Mouse (Mus musculus): ENCODE measurements around the gene Itgb6. TPM values are rescaled to one million over a fixed set of nuclear protein-coding genes. Genes with fewer than 3 reads are reported as not detected.

Itgb6 gene
- polyA plus RNA-seq, 1 experiment from 2014 or later = 0.05 TPM

DNA sequence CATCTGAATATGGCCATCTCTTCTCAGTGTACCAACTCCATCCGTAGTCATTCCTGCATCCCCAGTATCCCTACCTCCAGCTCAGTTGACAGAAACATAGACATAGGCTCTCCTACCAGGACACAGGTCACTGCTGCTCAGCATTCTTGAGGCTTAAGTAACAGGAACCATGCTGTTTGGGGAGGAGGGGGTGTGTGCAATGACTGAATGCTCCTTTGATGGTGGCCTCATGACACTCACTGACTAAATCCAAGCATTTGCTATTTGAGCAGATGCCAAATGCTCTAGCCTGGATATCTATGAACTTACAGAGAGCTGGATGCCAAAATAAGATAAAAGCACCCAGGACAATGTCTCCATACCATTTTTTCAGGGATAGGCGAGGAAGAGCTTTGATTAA, 2.2 kb upstream of the Itgb6 start:
- no peak for DNase-seq (ENCODE audit: low spot score)
- H3K4me3 ChIP-seq = no peak overlapping the region
- no peak overlapping the region for H3K27ac ChIP-seq
- no peaks in the 10 kb centered on the region for H3K27me3 ChIP-seq (ENCODE audit: low read depth, poor library complexity, severe bottlenecking)
- H3K9me3 ChIP-seq (replicated peaks) = no peaks in the 10 kb centered on the region
- H3K36me3 ChIP-seq = no peaks in the 10 kb centered on the region
- peaks cover 31% of the 10 kb centered on the region for H3K4me1 ChIP-seq
- 78% methylated on average over 2 of the region's 2 CpGs for WGBS

DNA sequence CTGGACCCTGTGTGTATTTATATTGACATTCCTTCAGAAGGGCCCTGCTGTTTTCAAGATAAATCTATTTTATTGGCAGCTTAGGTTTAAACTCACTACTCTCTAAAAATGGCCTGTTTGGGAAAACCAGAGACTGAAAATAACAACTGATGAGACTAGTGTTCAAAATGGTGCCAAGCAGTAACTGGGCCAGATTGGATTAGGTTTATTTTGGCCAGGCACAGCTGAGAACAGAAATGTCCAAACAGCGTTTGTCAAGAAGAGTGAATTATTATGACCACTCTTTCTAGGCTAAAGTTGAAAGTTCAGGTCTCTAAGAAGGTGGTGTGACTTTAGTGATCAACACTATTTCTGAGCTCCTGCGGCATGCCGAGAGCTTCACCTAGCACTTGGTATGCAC, 524 bp upstream of the Itgb6 start:
- WGBS = 86% methylated on average over 3 of the region's 3 CpGs
- Histone ChIP-seq H3K9me3 (replicated peaks) (no peaks in the 10 kb centered on the region), H3K27ac (no peak overlapping the region), H3K36me3 (no peaks in the 10 kb centered on the region), H3K4me1 (peaks cover 18% of the 10 kb centered on the region; the same call in 1 of the 2 replicates), H3K27me3 (ENCODE audit: low read depth, poor library complexity, severe bottlenecking) (no peaks in the 10 kb centered on the region), H3K4me3 (no peak overlapping the region)
- no peak for DNase-seq (ENCODE audit: low spot score)

DNA sequence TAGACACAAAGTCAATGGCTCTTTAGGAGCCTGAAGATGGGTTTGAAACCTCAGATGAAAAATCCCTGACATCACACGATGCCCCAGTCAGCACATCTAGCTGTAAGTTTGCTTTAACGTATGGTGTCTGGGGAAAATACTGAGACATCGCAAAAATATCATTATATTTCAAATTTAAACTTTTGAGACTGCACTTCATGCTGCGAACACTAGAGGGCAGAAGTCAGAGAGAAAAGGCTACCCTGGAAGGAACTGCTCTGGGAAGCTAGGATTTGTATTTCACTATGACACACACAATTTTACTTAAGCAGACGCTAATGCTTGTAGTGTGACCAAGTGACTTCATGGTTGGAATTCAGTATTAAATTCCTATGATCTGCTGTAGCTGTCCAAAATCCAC, 1.5 kb downstream of the Itgb6 start:
- no peak for DNase-seq (ENCODE audit: low spot score)

DNA sequence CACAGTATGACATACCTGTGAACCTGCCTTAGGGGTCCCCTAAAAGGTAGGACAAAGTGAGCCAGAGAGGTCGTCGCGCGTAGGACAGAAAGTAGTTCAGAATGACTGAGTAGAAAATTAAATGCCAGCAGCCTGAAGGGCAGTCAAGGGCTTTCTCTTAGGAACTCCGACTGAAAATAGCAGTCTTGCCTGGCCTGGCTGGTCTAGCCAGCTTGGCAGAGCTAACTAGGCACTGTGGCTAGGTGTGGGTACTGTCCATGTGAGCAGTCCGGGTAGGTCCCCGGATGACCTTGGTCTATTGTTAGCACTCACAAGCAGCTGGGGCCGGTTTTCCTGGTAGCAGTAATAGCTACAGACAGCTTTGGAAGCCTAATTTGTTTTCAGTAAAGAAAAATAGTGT, 2.2 kb downstream of the Itgb6 start:
- H3K36me3 ChIP-seq = no peaks in the 10 kb centered on the region
- no peak for DNase-seq (ENCODE audit: low spot score)
- H3K27me3 ChIP-seq (ENCODE audit: low read depth, poor library complexity, severe bottlenecking) = peaks cover 7% of the 10 kb centered on the region; the same call in 1 of the 2 replicates
- H3K27ac ChIP-seq = 0 out of 2 replicates have a peak overlapping the region, but pooled peaks have one; percentile 19
- H3K9me3 ChIP-seq (replicated peaks) = no peaks in the 10 kb centered on the region
- peaks cover 33% of the 10 kb centered on the region for H3K4me1 ChIP-seq
- H3K4me3 ChIP-seq = no peak overlapping the region
- 83% methylated on average over 8 of the region's 8 CpGs for WGBS

More for the DNA sequence above, 1.5 kb downstream of the Itgb6 start:
- Histone ChIP-seq H3K9me3 (replicated peaks) (no peaks in the 10 kb centered on the region), H3K4me1 (peaks cover 26% of the 10 kb centered on the region), H3K36me3 (no peaks in the 10 kb centered on the region), H3K27me3 (ENCODE audit: low read depth, poor library complexity, severe bottlenecking) (peaks cover 7% of the 10 kb centered on the region; the same call in 1 of the 2 replicates), H3K4me3 (no peak overlapping the region), H3K27ac (no peak overlapping the region)
- 33% methylated on average over 5 of the region's 5 CpGs for WGBS

DNA sequence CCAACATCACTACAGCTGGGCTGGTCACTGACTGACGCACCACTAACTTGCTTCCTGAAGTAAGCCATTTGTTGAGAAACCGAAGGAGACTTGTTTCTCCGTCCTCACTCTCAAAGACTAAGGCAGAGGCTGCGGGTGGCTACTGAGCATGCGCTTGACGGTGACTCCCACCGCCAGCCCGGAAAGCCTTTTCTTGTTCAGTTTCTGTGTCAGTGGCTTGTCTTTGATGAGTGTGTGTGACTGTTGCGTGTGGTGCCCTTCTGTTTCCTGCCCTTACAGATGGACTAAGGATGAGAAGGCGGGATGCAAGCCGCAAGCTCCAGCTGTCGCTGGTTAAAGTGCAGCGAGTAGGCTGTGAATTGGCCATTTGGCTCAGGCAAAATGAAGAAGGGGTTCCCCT, 5.1 kb downstream of the Itgb6 start:
- peaks cover 7% of the 10 kb centered on the region; the same call in 1 of the 2 replicates for H3K27me3 ChIP-seq (ENCODE audit: low read depth, poor library complexity, severe bottlenecking)
- H3K9me3 ChIP-seq (replicated peaks) = no peaks in the 10 kb centered on the region
- no peaks in the 10 kb centered on the region for H3K36me3 ChIP-seq
- peak overlapping the region; percentile 47; the same call in 1 of the 2 replicates for H3K27ac ChIP-seq
- no peak for DNase-seq (ENCODE audit: low spot score)
- H3K4me3 ChIP-seq = 0 out of 2 replicates have a peak overlapping the region, but pooled peaks have one; percentile 6
- WGBS = 66% methylated on average over 13 of the region's 13 CpGs
- peaks cover 41% of the 10 kb centered on the region for H3K4me1 ChIP-seq

DNA sequence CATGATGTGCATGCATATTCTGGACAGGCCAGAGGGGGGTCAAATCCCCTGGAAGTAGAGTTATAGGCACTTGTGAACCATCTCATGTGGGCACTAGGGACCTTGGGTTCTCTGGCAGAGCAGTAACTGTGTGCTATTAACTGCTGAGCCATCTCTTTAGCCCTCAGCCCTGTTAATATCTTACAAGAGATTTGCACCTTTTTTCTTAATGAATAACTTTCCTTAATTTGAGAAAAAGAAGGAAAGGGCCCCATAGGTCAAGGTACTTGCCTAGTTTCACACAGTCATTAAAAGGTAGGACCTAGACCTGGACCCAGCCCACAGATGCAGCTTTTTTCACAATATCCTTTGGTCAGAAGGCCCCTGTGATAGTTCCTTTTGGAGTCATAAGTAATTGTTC, 5.9 kb downstream of the Itgb6 start:
- peak; percentile 12 for DNase-seq (ENCODE audit: low spot score)
- H3K9me3 ChIP-seq (replicated peaks) = no peaks in the 10 kb centered on the region
- H3K27ac ChIP-seq = no peak overlapping the region
- peaks cover 38% of the 10 kb centered on the region for H3K4me1 ChIP-seq
- H3K36me3 ChIP-seq = no peaks in the 10 kb centered on the region
- no peak overlapping the region for H3K4me3 ChIP-seq
- H3K27me3 ChIP-seq (ENCODE audit: low read depth, poor library complexity, severe bottlenecking) = peaks cover 7% of the 10 kb centered on the region; the same call in 1 of the 2 replicates

DNA sequence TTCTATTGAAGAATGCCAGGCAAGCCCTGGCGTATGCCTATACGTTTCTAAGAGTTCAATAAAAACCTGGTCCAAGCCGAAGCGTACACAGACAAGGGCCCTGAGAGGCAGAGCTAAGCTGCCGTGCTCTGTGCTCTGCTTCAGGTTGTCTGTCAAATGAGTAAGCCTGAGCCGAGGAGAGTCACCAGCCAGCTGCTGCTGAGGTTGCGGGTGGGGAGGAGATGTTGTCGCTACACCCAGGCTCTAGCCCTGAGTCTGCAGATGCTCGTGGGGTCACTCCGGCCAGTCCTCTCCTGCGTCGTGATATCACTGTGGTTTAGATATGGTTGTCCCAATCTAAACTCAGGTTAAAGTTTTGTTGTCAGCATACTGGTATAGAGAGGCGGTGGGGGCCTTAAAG, 6.7 kb downstream of the Itgb6 start:
- Histone ChIP-seq H3K4me3 (no peak overlapping the region), H3K9me3 (replicated peaks) (no peaks in the 10 kb centered on the region), H3K27me3 (ENCODE audit: low read depth, poor library complexity, severe bottlenecking) (peaks cover 7% of the 10 kb centered on the region; the same call in 1 of the 2 replicates), H3K36me3 (no peaks in the 10 kb centered on the region), H3K27ac (0 out of 2 replicates have a peak overlapping the region, but pooled peaks have one; percentile 54), H3K4me1 (peaks cover 38% of the 10 kb centered on the region)
- DNase-seq (ENCODE audit: low spot score) = peak; percentile 29
- WGBS = 78% methylated on average over 13 of the region's 13 CpGs

DNA sequence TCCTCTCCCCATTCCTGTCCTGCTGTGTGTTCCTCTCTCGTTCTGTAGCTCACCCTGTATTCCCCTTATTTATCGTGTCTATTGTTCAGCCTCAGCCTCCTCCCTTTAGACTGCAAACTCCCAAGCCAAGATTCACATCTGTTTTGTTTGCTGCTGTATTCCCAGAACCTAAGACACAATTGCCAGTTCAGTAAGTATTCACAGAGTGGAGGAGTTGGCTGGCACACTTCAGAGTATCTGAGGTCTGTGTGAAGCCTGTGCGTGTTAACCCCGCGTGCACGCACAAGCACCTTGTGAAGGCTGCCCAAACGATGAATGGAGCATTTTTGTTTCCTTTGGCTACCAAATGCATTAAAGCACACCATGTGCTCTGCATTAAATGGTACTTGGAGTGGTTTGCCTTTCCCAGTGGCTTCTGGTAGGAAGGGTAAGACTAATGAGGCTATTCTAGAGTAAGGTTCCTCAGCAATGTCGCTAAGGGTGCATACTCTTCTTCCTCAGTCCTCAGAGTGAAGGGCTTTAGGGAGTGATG, 7.4 kb downstream of the Itgb6 start:
- peak; percentile 36 for DNase-seq (ENCODE audit: low spot score)
- peaks cover 35% of the 10 kb centered on the region for H3K4me1 ChIP-seq
- no peak overlapping the region for H3K4me3 ChIP-seq
- H3K36me3 ChIP-seq = no peaks in the 10 kb centered on the region
- peaks cover 7% of the 10 kb centered on the region; the same call in 1 of the 2 replicates for H3K27me3 ChIP-seq (ENCODE audit: low read depth, poor library complexity, severe bottlenecking)
- no peaks in the 10 kb centered on the region for H3K9me3 ChIP-seq (replicated peaks)
- H3K27ac ChIP-seq = peak overlapping the region; percentile 54
- WGBS = 68% methylated on average over 8 of the region's 8 CpGs

DNA sequence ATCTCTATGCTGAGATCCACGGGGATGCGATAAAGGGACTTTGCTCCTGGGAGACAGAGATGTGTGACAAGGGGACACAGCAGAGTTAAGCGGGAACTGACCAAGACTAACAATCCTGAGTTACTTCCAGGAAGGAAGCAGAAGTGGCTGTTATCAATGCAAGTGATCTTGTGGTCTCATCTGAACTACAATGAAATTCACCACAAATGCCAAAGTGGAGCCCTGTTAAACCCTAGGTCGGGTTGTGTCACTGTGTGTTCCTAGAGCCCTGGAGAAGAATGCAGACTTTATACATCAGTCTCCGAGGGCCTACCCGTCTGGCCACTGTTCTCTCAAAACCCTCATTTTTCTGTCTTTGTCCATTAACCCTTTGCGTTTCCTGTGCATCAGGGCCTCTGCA, 8.0 kb downstream of the Itgb6 start:
- Histone ChIP-seq H3K9me3 (replicated peaks) (no peaks in the 10 kb centered on the region), H3K27ac (peak overlapping the region; percentile 54), H3K4me3 (no peak overlapping the region), H3K36me3 (no peaks in the 10 kb centered on the region), H3K27me3 (ENCODE audit: low read depth, poor library complexity, severe bottlenecking) (peaks cover 7% of the 10 kb centered on the region; the same call in 1 of the 2 replicates), H3K4me1 (peaks cover 35% of the 10 kb centered on the region)
- DNase-seq (ENCODE audit: low spot score) = no peak
- 55% methylated on average over 7 of the region's 7 CpGs for WGBS

DNA sequence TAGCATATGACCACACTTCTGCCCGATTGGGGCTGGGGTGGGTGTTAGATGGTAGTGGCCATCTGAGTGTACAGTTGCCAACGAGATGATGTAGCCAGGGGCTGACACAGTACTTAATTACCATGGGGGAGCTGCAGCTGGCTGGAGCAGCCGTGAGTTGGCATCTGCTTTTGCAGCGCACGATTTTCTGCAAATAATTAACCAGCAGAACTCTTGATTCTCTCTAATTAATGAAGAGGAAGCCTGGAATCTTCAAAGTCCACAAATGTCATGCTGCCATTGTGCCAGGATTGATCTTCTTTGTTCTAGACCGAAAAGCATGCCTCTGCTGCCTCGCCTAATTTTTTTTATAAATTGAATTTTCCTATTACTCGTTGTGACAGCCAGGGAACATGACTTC, 8.6 kb downstream of the Itgb6 start:
- peaks cover 35% of the 10 kb centered on the region for H3K4me1 ChIP-seq
- 0 out of 2 replicates have a peak overlapping the region, but pooled peaks have one; percentile 6 for H3K27ac ChIP-seq
- WGBS = 42% methylated on average over 8 of the region's 8 CpGs
- no peak overlapping the region for H3K4me3 ChIP-seq
- no peaks in the 10 kb centered on the region for H3K36me3 ChIP-seq
- H3K9me3 ChIP-seq (replicated peaks) = no peaks in the 10 kb centered on the region
- H3K27me3 ChIP-seq (ENCODE audit: low read depth, poor library complexity, severe bottlenecking) = peaks cover 7% of the 10 kb centered on the region; the same call in 1 of the 2 replicates
- DNase-seq (ENCODE audit: low spot score) = peak; percentile 34

DNA sequence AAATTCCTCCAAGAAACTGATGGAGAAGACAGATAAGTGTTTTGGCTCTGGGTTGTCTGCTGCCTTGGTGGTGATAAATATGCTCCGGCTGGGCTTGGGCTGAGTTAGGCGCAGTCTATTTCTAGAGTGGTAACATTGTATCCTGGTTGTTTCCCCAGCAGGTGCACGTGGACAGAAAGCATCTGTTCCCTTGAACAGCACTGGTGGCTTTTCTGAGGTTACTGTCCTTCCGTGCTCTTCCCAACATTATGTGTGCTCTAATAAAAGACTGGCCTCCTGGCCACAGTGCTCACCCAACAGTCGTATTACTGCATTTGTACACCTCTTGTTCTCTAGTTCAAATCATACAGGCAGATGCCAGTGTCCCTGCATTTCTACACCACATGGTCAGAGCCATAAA, 9.6 kb downstream of the Itgb6 start:
- peak; percentile 26 for DNase-seq (ENCODE audit: low spot score)
- H3K4me3 ChIP-seq = no peak overlapping the region
- H3K27ac ChIP-seq = no peak overlapping the region
- WGBS = 89% methylated on average over 5 of the region's 5 CpGs
- H3K9me3 ChIP-seq (replicated peaks) = no peaks in the 10 kb centered on the region
- H3K27me3 ChIP-seq (ENCODE audit: low read depth, poor library complexity, severe bottlenecking) = peaks cover 7% of the 10 kb centered on the region; the same call in 1 of the 2 replicates
- peaks cover 40% of the 10 kb centered on the region for H3K4me1 ChIP-seq
- no peaks in the 10 kb centered on the region for H3K36me3 ChIP-seq

DNA sequence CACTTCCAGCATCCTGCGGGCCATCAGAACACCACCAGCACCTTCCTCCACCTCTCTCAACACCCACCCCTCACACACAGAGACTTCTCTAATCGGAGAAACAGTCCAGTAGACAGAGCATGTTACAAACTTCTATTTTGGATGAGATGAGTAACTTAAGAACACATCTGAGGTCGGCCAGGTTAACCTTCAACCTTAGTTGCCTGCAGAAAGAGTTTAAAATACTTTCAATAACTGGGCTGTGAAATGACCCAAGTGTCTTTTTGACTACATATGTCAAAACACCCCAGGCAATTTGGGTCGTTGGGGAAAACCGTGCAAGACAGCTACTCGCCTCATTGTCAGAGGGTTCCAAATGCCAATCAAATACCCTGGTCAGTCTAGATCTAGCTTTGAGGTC, 10.0 kb downstream of the Itgb6 start:
- H3K27ac ChIP-seq = no peak overlapping the region

DNA sequence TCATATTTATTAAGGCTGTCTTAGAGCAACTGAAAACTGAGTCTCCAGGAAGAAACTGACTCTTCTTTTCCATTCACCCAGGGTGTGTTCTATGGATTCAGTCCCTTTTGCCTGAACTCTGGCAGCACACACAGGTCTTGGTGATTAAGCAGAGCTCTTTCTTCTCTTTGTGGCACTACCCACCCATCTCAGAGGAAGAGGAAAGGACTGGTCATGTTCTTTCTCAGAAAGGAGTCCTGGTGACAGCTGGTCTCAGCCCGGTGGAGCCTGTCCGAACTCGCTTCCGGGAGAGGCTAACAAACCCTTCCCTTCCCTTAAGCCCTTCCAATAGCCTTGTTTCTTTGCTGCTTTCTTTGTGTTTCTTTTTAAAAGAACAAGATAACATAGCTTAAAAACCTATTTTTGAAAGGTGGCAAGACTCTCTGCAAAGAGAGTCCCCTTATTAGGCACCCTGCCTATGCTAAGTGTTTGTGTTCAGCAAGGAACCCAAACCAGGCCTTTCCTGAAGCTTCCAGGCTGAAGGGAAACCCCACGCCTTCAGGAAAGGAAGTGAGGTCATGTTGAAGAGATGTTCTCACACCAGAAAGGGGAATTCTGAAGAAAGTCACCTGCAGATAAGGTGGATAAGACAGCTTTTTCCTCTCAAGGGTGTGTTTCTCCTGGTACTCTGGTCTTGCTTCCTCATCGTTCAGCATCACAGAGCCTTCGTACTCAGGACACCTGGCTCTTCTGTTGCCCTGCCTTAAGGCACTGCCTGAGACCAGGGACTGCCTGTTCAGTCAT, 11.2 kb downstream of the Itgb6 start:
- peaks cover 34% of the 10 kb centered on the region for H3K4me1 ChIP-seq
- H3K27me3 ChIP-seq (ENCODE audit: low read depth, poor library complexity, severe bottlenecking) = no peaks in the 10 kb centered on the region
- WGBS = 86% methylated on average over 7 of the region's 7 CpGs
- H3K27ac ChIP-seq = no peak overlapping the region
- no peaks in the 10 kb centered on the region for H3K36me3 ChIP-seq
- no peak overlapping the region for H3K4me3 ChIP-seq
- peak; percentile 23 for DNase-seq (ENCODE audit: low spot score)
- no peaks in the 10 kb centered on the region for H3K9me3 ChIP-seq (replicated peaks)

More for the DNA sequence above, 10.0 kb downstream of the Itgb6 start:
- H3K4me1 ChIP-seq = peaks cover 38% of the 10 kb centered on the region
- WGBS = 71% methylated on average over 6 of the region's 6 CpGs
- DNase-seq (ENCODE audit: low spot score) = no peak
- H3K27me3 ChIP-seq (ENCODE audit: low read depth, poor library complexity, severe bottlenecking) = peaks cover 4% of the 10 kb centered on the region; the same call in 1 of the 2 replicates
- no peak overlapping the region for H3K4me3 ChIP-seq
- no peaks in the 10 kb centered on the region for H3K9me3 ChIP-seq (replicated peaks)
- H3K36me3 ChIP-seq = no peaks in the 10 kb centered on the region

Measured in limb, embryonic 10.5 days (tissue).